ENCODE assay signal across 1 mouse cellular context in genomic region chr3:93549986-93550385, GRCm38 (mm10).
TF ChIP-seq lines count a peak whose summit lies in the region.

No protein-coding gene starts in this region.

TF ChIP-seq in MEL, 35 proteins besides CTCF, POLR2A, EP300 and RAD21 (continued from another document):
- TF ChIP-seq ZKSCAN1 (IDR thresholded peaks at IDR 0.05; ENCODE audit: low read depth, low read length) (no peak), MXI1 (IDR thresholded peaks at IDR 0.05; ENCODE audit: low read depth, low read length) (no peak; the same call in 1 of the 2 replicates), UBTF (IDR thresholded peaks at IDR 0.05; ENCODE audit: borderline replicate concordance, insufficient read depth, low read depth, low read length) (no peak)
